Mouse (Mus musculus) thymus, postnatal 0 days (tissue): Measurements from ENCODE around the gene Esp22. TPM values are rescaled to one million over a fixed set of nuclear protein-coding genes. Genes with fewer than 3 reads are reported as not detected.
"Not testable (repeated sequence)": the region's sequence is repeated elsewhere in the genome, so short reads cannot be mapped to it uniquely, and the experiment has no call there.

ENCODE experiments used
- DNase-seq: peaks from one replicate; pipeline ENCODE4 v3.0.0-alpha.2; 2015; ENCODE audit warnings: low spot score
- polyA plus RNA-seq: library from polyadenylated mRNA; unstranded; fragments of >200 nt; fragmentation: Nextera tagmentation; extraction: Ambion mirVana; gene quantifications from 2 replicates; pipeline ENCODE4 v1.2.1, GENCODE M21; 2015

The Esp22 gene
- polyA plus RNA-seq: not detected in 2 replicates

GRCm38 (mm10) chr17:39095034-39095433 lies at the start of gene Esp22:
TSS of gene Esp22 (plus strand) at chr17:39095334.
- no peak for DNase-seq

GRCm38 (mm10) chr17:39063641-39064040 lies 31.5 kb upstream of the Esp22 start:
- no peak for DNase-seq

GRCm38 (mm10) chr17:39076937-39077336 lies 18.2 kb upstream of the Esp22 start, which contains the start of gene Esp23:
TSS of gene Esp23 (minus strand) at chr17:39077037.
- DNase-seq: no peak

- not testable (repeated sequence) for DNase-seq
These were observed 12.0 kb downstream of the Esp22 start for GRCm38 (mm10) chr17:39107126-39107525.

GRCm38 (mm10) chr17:39129156-39129555 lies 34.0 kb downstream of the Esp22 start:
- not testable (repeated sequence) for DNase-seq

Other genes starting within 250 kb of the Esp22 start
- not detected in 2 replicates for gene Esp24, start 58.6 kb upstream of the Esp22 start, polyA plus RNA-seq
- gene Gm21903, start 52.0 kb upstream of the Esp22 start, polyA plus RNA-seq: not detected in 2 replicates
- not detected in 2 replicates for gene Esp23, start 18.3 kb upstream of the Esp22 start, polyA plus RNA-seq